Mouse (Mus musculus) kidney, adult 2 months (tissue): ENCODE measurements around the gene Acaa1b.

Experiments used
- CTCF ChIP-seq: fragments of 200-500 bp; conservative IDR thresholded peaks from 2 replicates; pipeline ENCODE4 v1.5.1; 2011; ENCODE audit warnings: low read depth, mild to moderate bottlenecking, control low read depth, low read length, moderate library complexity, mixed read lengths; ENCODE audit not compliant: insufficient read depth, insufficient read length
- POLR2A ChIP-seq: fragments of 200-500 bp; IDR thresholded peaks from one replicate; pipeline ENCODE4 v1.6.1; 2011; ENCODE audit warnings: low read depth, low read length, control low read depth

DNA sequence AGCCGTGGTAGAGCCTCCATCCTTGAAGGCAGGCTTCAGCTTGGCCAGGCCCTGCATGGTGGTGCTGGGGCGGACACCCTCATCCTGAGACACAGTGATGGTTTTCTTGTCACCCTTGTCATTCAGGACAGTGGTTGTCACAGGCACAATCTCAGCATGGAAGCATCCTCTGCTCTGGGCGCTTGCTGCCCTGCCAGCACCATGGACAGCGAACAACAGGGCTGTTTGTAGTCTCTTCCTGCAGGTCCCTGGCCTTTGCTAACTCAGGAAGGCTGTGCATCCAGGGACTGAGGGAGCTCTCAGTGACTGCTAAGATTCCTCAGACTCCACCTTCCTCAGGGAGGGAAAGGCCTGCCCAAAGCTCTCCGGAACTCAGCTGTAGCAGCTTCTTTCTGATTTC, 7.3 kb downstream of the Acaa1b start:
- TF ChIP-seq CTCF (no peak), POLR2A (no peak)
